Mouse (Mus musculus): Measurements from ENCODE around the gene Cdkn2b. TPM values are rescaled to one million over a fixed set of nuclear protein-coding genes. Genes with fewer than 3 reads are reported as not detected.

Gene Cdkn2b
- 0.34 and 0.40 TPM in 2 replicates for polyA plus RNA-seq (2015; fragmentation: Nextera tagmentation; extraction: Ambion mirVana)

DNA sequence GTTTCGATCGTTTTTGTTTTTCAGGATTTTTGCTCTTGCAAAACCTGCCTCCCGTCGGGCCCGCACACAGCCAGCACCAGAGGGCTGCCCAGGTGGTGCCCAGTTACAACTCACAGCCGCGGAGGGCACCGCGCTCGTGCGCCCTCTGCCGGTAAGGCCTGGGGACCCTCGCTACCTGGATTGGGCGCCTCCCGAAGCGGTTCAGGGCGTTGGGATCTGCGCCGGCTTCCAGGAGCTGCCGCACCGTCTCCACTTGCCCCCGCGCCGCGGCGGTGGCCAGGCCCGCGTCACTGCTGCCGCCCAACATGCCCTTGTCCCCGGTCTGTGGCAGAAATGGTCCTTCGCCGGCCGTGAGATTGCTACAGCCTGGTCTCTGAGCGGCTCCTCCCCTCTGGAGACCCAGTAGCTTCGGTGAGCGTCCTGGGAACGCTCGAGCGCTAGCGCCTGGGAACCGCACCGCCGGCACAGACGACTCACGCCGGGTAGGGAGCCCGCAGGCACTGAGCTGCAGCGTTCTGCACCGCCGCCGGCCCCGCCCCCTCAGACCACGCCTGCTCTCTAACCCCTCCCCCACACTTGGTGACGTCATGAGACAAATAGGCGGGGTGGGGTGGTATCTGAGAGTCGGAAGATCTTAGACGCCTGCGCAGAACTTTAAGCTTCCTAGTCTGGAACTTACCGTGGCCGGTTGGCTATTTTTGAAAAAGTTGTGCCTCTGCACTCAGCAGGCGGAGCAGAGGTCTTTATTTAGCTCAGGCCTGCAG, at the start of gene Cdkn2b:
Gene Cdkn2b (minus strand): TSS at position 549 of the 764 bp plus-strand sequence.
- Histone ChIP-seq H3K9me3 (no peaks in the 10 kb centered on the region), H3K4me2 (replicated peaks) (peak within 1 kb of the TSS; percentile 78), H3K36me3 (no peaks in the 10 kb centered on the region), H3K4me3 (replicated peaks) (peak within 1 kb of the TSS; percentile 48), H3K27ac (no peak within 1 kb of the TSS), H3K9ac (replicated peaks) (peak within 1 kb of the TSS; percentile 21), H3K4me1 (replicated peaks) (peaks cover 12% of the 10 kb centered on the region), H3K27me3 (peaks cover 92% of the 10 kb centered on the region)
- peak; percentile 96 for ATAC-seq
- under 1% methylated on average over 61 of the region's 61 CpGs for WGBS

DNA sequence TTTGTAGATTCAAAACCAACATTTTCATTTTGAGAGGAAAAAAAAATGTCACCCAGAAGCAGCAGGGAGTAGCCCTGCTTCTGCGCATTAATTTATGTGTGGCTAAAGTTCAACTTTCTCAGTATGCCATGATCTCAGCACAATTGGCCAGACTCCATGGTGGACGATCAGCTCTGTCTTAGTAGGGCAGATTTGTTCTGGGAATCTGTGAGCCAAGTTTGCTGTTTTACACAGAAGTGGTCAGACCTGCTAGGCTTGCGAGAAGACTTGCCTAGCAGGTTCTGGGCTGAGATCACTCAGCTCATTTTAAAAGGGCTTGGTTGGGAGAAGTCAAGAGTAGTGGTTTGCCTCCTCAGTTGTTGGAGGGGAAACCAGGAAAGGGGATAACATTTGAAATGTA, 49.5 kb upstream of the Cdkn2b start:
- no peaks in the 10 kb centered on the region for H3K4me1 ChIP-seq (replicated peaks)
- H3K4me2 ChIP-seq (replicated peaks) = no peak overlapping the region
- no peaks in the 10 kb centered on the region for H3K27me3 ChIP-seq
- no peaks in the 10 kb centered on the region for H3K9me3 ChIP-seq
- no peak overlapping the region for H3K27ac ChIP-seq
- no peak overlapping the region for H3K4me3 ChIP-seq (replicated peaks)
- 71% methylated on average over 3 of the region's 3 CpGs for WGBS
- H3K9ac ChIP-seq (replicated peaks) = no peak overlapping the region
- no peak for ATAC-seq
- H3K36me3 ChIP-seq = no peaks in the 10 kb centered on the region

DNA sequence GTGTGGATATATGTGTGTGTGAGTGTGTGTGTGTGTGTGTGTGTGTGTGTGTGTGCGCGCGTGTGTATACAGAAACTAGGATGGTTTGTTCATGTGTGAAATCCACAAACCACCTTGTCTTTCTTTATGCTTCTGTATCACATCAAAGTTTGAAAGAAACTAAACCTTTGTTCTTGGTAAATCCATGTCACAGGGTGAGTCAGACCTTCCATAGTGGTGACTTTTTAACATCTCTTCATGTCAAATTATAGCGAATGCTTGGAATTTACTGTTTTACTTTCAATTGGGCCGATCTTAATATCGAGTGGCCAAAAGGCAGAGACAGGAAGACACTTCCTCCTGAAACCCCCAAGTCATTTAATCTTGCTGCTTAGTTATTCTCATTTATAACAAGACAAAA, 48.7 kb upstream of the Cdkn2b start:
- 94% methylated on average over 6 of the region's 6 CpGs for WGBS
- Histone ChIP-seq H3K4me3 (replicated peaks) (no peak overlapping the region), H3K9ac (replicated peaks) (no peak overlapping the region), H3K27ac (no peak overlapping the region), H3K4me1 (replicated peaks) (no peaks in the 10 kb centered on the region), H3K9me3 (no peaks in the 10 kb centered on the region), H3K36me3 (no peaks in the 10 kb centered on the region), H3K27me3 (no peaks in the 10 kb centered on the region), H3K4me2 (replicated peaks) (no peak overlapping the region)
- ATAC-seq = no peak

DNA sequence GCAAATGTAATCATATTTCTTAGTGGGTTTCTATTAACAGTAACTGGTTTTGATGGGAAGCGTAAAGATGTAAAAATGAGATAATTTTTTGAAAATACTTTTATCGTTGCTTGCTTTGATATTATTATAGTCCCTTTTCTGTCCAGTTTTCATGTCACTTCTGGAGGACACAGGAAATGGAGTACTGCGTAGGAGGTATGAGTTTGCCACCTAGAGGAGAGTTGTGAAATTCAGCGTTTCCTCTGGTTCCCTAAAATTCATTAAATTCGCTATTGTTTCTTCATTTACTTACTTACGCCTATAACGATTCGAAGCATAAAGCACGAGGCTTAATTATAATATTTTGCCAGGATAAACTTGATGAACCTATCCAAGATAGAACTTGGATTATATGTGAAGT, 43.1 kb upstream of the Cdkn2b start:
- H3K27ac ChIP-seq = no peak overlapping the region
- no peak overlapping the region for H3K4me3 ChIP-seq (replicated peaks)
- no peaks in the 10 kb centered on the region for H3K36me3 ChIP-seq
- no peak overlapping the region for H3K4me2 ChIP-seq (replicated peaks)
- ATAC-seq = no peak
- WGBS = 57% methylated on average over 9 of the region's 9 CpGs
- H3K9me3 ChIP-seq = no peaks in the 10 kb centered on the region
- H3K9ac ChIP-seq (replicated peaks) = no peak overlapping the region
- no peaks in the 10 kb centered on the region for H3K27me3 ChIP-seq
- H3K4me1 ChIP-seq (replicated peaks) = no peaks in the 10 kb centered on the region

DNA sequence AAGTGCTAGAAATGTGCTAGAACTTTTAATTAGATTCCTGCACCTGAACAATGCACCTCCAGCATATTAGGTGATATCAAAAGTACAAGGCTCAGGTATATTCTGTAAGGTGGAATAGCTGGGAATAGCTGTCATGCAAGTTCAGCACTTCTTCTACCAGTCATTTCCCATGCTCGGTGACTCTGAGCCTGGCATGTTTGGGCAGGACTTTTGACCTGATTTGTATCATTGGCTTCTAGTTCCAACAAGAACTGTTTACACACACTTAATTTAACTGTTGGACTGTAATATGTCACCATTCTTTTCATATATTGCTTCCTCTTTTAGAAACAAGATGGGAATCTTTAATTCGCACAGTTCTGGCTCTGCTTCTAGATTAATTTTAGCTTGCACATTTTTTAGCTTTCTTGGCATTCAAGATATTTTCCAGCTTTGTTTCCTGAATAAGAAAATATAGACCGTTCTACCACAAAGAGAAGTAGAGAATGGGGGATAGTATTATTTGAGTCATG, 42.3 kb upstream of the Cdkn2b start:
- Histone ChIP-seq H3K9me3 (no peaks in the 10 kb centered on the region), H3K4me1 (replicated peaks) (no peaks in the 10 kb centered on the region), H3K4me3 (replicated peaks) (no peak overlapping the region), H3K4me2 (replicated peaks) (no peak overlapping the region), H3K27ac (no peak overlapping the region), H3K27me3 (no peaks in the 10 kb centered on the region), H3K9ac (replicated peaks) (no peak overlapping the region), H3K36me3 (no peaks in the 10 kb centered on the region)
- 85% methylated on average over 3 of the region's 3 CpGs for WGBS
- ATAC-seq = no peak

DNA sequence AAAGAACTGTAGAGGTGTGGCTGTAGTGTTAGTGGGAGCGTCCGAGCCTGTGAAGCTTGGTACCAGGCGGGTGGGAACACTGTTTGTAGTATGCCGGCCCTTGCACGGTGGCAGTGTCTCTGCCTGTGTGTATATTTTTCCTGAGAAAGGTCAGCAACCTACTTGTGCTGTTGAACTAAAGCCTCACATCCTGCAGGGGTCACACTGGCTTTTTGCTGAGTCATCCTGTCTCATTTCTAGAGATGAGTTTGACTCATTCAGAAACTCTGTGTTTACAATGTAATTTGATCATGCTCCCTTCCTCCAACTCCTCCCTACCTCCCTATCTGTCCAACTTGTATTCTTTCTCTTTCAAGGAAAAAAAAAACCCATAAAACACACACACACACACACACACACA, 40.6 kb upstream of the Cdkn2b start:
- Histone ChIP-seq H3K36me3 (no peaks in the 10 kb centered on the region), H3K9me3 (no peaks in the 10 kb centered on the region), H3K27me3 (no peaks in the 10 kb centered on the region), H3K4me2 (replicated peaks) (no peak overlapping the region), H3K9ac (replicated peaks) (no peak overlapping the region), H3K4me1 (replicated peaks) (no peaks in the 10 kb centered on the region), H3K27ac (no peak overlapping the region), H3K4me3 (replicated peaks) (no peak overlapping the region)
- ATAC-seq = no peak
- WGBS = 62% methylated on average over 5 of the region's 5 CpGs

DNA sequence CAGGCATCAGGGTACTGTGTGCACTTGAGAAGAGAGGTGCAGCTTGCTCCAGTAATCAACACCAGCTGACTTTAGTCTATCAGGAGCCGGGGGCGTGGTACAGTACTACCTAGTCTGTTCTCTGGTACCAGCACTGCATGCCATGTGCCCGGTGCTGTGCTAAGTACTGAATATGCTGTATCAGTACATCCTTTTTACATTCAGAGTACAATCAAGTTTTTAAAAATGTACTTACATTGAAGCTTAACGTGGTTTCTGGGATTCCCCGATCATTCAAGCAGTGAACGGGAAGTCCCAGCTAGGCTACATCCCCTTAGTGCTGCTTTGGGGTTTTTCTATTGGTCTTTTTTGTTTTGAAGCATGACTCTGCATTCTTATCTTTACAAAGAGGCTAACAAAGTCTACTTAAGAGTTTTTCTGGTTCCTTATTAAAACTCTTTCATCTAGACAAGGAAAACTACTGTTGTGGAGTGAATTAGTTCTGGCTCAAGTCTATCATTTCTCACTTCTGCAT, 40.2 kb upstream of the Cdkn2b start:
- Histone ChIP-seq H3K4me2 (replicated peaks) (no peak overlapping the region), H3K9me3 (no peaks in the 10 kb centered on the region), H3K4me1 (replicated peaks) (no peaks in the 10 kb centered on the region), H3K27me3 (no peaks in the 10 kb centered on the region), H3K9ac (replicated peaks) (no peak overlapping the region), H3K27ac (no peak overlapping the region), H3K4me3 (replicated peaks) (no peak overlapping the region), H3K36me3 (no peaks in the 10 kb centered on the region)
- ATAC-seq = no peak
- 74% methylated on average over 6 of the region's 6 CpGs for WGBS

DNA sequence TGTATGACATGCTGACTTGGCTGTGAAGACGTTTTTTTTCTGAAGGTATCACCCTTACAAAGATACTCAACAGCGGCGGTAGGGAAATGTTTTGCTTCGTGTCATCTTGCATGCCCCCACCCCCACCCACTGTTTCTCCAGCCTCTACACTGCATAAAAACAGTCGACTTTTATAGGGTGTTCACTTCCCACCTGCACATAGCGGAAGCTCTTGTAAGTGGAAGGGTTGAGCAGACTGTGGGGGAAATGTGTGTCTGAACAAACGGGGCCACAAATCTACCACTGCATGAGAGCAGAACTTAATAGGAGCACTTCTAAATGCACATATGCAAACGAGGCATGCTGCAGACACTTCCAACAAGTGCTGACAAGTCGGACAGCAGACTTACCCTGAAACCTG, 39.6 kb upstream of the Cdkn2b start:
- no peaks in the 10 kb centered on the region for H3K27me3 ChIP-seq
- H3K4me2 ChIP-seq (replicated peaks) = no peak overlapping the region
- H3K9ac ChIP-seq (replicated peaks) = no peak overlapping the region
- no peak overlapping the region for H3K27ac ChIP-seq
- ATAC-seq = no peak
- no peaks in the 10 kb centered on the region for H3K4me1 ChIP-seq (replicated peaks)
- no peaks in the 10 kb centered on the region for H3K36me3 ChIP-seq
- 68% methylated on average over 9 of the region's 9 CpGs for WGBS
- no peak overlapping the region for H3K4me3 ChIP-seq (replicated peaks)
- no peaks in the 10 kb centered on the region for H3K9me3 ChIP-seq

DNA sequence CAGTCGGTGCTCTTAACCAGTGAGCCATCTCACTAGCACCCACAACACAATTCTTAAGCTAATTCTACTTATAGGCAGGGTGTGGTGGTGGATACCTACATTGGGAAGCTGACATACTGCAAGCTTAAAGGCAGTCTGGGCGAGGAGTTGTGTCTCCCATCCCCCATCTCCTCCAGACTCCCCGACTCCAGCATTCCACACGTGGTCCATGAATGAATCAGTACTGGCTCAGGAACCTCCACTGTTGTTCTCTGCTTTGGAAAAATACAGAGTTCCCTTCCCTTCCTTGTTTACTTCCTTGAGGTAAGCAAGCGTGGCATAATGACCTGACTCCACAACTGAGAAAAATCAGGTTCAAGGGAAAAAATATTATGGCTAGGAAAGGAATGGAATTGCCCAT, 38.0 kb upstream of the Cdkn2b start:
- WGBS = 69% methylated on average over 5 of the region's 5 CpGs
- ATAC-seq = no peak
- Histone ChIP-seq H3K27me3 (no peaks in the 10 kb centered on the region), H3K4me3 (replicated peaks) (no peak overlapping the region), H3K4me2 (replicated peaks) (no peak overlapping the region), H3K36me3 (no peaks in the 10 kb centered on the region), H3K27ac (no peak overlapping the region), H3K9me3 (no peaks in the 10 kb centered on the region), H3K9ac (replicated peaks) (no peak overlapping the region), H3K4me1 (replicated peaks) (no peaks in the 10 kb centered on the region)

DNA sequence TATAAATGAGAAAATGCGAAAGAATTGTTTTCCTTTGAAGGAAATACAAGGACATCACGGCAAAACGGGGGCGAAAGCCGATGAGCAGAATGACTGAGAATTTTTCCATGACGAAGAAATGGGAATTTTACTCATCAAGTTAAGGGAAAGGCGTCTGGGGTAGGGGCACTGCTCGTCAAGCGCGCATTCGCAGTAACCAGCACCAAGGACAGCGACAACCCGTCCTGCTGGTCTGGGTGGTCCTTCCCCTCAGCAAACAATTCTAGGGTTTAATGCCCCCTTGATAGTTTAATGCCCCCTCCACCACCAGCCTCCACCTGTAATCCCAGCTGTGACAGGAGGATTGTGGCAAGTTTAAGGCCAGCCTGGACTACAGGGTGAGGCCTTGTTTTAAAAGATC, 2.6 kb upstream of the Cdkn2b start:
- H3K27me3 ChIP-seq = peaks cover 64% of the 10 kb centered on the region

DNA sequence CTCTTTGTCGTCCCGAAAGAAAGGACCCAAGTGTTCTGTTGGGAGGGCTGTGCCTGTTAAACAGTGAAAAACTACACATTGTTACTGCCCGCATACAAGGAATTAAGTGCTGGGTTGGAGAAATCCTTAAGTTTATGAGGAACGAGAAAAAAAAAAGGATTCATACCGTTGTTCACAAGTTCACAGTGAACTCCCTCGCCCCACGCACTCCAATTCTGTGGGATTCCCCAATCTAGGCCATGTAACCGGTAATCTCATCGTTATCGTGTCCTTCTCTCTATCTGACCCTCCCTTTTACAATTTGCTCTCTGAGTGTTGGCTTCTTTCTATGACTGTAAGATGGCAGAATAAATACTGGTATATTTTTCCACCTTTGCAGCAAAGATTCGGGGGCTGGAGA, 843 bp downstream of the Cdkn2b start:
- Histone ChIP-seq H3K4me1 (replicated peaks) (peaks cover 12% of the 10 kb centered on the region), H3K27ac (no peak overlapping the region), H3K4me2 (replicated peaks) (peak overlapping the region; percentile 78), H3K4me3 (replicated peaks) (peak overlapping the region; percentile 48), H3K9ac (replicated peaks) (no peak overlapping the region), H3K9me3 (no peaks in the 10 kb centered on the region), H3K27me3 (peaks cover 98% of the 10 kb centered on the region), H3K36me3 (no peaks in the 10 kb centered on the region)
- ATAC-seq = no peak
- 1% methylated on average over 11 of the region's 11 CpGs for WGBS

More for the DNA sequence above, 2.6 kb upstream of the Cdkn2b start:
- Histone ChIP-seq H3K27ac (no peak overlapping the region), H3K4me1 (replicated peaks) (peaks cover 12% of the 10 kb centered on the region), H3K4me3 (replicated peaks) (no peak overlapping the region), H3K9ac (replicated peaks) (no peak overlapping the region), H3K9me3 (no peaks in the 10 kb centered on the region), H3K36me3 (no peaks in the 10 kb centered on the region), H3K4me2 (replicated peaks) (no peak overlapping the region)
- WGBS = 16% methylated on average over 13 of the region's 13 CpGs
- ATAC-seq = no peak

DNA sequence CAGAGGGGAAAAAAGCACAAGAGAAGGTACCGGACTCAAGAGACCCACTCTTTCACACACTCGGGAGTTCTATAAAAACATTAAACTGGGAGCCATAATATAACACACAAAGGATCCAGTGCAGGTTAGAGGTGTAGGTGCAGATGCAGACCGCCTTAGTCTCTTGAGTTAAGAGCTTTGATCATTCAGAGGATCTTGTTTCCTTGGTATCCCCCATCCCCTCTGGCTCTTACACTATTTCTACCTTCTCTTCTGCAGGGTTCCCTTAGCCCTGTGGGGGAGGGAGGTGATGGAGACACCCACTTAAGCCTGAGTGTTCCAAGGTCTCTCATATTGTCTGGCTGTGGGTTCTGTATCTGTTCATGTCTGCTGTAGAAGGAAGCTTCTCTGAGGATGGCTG, 2.8 kb downstream of the Cdkn2b start:
- Histone ChIP-seq H3K27me3 (peaks cover 98% of the 10 kb centered on the region), H3K9me3 (no peaks in the 10 kb centered on the region), H3K4me3 (replicated peaks) (no peak overlapping the region), H3K4me1 (replicated peaks) (peaks cover 12% of the 10 kb centered on the region), H3K36me3 (no peaks in the 10 kb centered on the region), H3K4me2 (replicated peaks) (no peak overlapping the region), H3K9ac (replicated peaks) (no peak overlapping the region), H3K27ac (no peak overlapping the region)
- ATAC-seq = no peak
- 8% methylated on average over 3 of the region's 3 CpGs for WGBS
